Mouse (Mus musculus) MEL (cell line): ENCODE data around the gene Tmem267. TPM values are rescaled to one million over a fixed set of nuclear protein-coding genes. Genes with fewer than 3 reads are reported as not detected.
A peak's percentile ranks its signal among the peaks of the same experiment; 100 is the strongest.

Experiments used
- DNase-seq: peaks from one replicate; pipeline ENCODE4 v3.0.0; 2011; ENCODE audit warnings: low read depth, low spot score
- H3K27ac ChIP-seq: 2 replicates; pipeline ENCODE4 v1.5.1; 2012; ENCODE audit warnings: low read depth, mild to moderate bottlenecking, control low read depth, low read length, moderate library complexity; ENCODE audit not compliant: control insufficient read depth
- H3K27me3 ChIP-seq, 2 experiments: fragments of 150-350 bp in 1 of 2; sonication (generic) in 1 of 2; 2 replicates each; pipeline ENCODE4 v1.6.1; 2012; ENCODE audit warnings: low read length in 2 of 2, mild to moderate bottlenecking in 2 of 2, improper control_type of control experiment in 1 of 2, moderate library complexity in 1 of 2; ENCODE audit not compliant: insufficient read depth in 2 of 2, control insufficient read depth in 1 of 2
- H3K36me3 ChIP-seq, 2 experiments: 2 replicates each; pipeline ENCODE4 v1.6.1; 2012 to 2014; ENCODE audit warnings: low read length in 2 of 2, improper control_type of control experiment in 1 of 2, inconsistent platforms in 1 of 2, mild to moderate bottlenecking in 1 of 2; ENCODE audit not compliant: insufficient read depth in 2 of 2, control insufficient read depth in 1 of 2
- H3K4me1 ChIP-seq, 2 experiments: fragments of 150-350 bp in 1 of 2; sonication (generic) in 1 of 2; 2 replicates each; pipeline ENCODE4 v1.6.1; 2012; ENCODE audit warnings: low read length in 2 of 2, improper control_type of control experiment in 1 of 2, mild to moderate bottlenecking in 1 of 2; ENCODE audit not compliant: insufficient read depth in 2 of 2, control insufficient read depth in 1 of 2
- H3K4me3 ChIP-seq, 2 experiments: fragments of 150-350 bp in 1 of 2; sonication (generic) in 1 of 2; 2 replicates each; pipeline ENCODE4 v1.5.1; 2012; ENCODE audit warnings: low read depth in 2 of 2, low read length in 2 of 2, mild to moderate bottlenecking in 2 of 2, moderate library complexity in 2 of 2, control low read depth in 1 of 2, improper control_type of control experiment in 1 of 2; ENCODE audit not compliant: control insufficient read depth in 1 of 2, insufficient read depth in 1 of 2
- H3K79me2 ChIP-seq: 2 replicates; pipeline ENCODE4 v1.6.1; 2012; ENCODE audit warnings: mild to moderate bottlenecking, low read length, moderate library complexity; ENCODE audit not compliant: control insufficient read depth, poor library complexity, insufficient read depth
- H3K9ac ChIP-seq: 2 replicates; pipeline ENCODE4 v1.6.1; 2012; ENCODE audit warnings: low read depth, mild to moderate bottlenecking, control low read depth, low read length, moderate library complexity; ENCODE audit not compliant: control insufficient read depth, poor library complexity, severe bottlenecking
- H3K9me3 ChIP-seq: fragments of 150-350 bp; sonication (generic); replicated peaks from 2 replicates; pipeline ENCODE4 v1.6.1; 2012; ENCODE audit warnings: mild to moderate bottlenecking, low read length, improper control_type of control experiment, moderate library complexity; ENCODE audit not compliant: insufficient read depth
- ELF1 ChIP-seq: IDR thresholded peaks from 2 replicates; pipeline ENCODE4 v1.6.1; 2014; ENCODE audit warnings: low read depth, mild to moderate bottlenecking, inconsistent platforms, low read length, improper control_type of control experiment, moderate library complexity
- EP300 ChIP-seq, 2 experiments: IDR thresholded peaks; 2 replicates each; pipeline ENCODE4 v1.6.1; 2011; ENCODE audit warnings: improper control_type of control experiment in 2 of 2, low read length in 2 of 2, low read depth in 1 of 2, mild to moderate bottlenecking in 1 of 2
- ETS1 ChIP-seq: IDR thresholded peaks from 2 replicates; pipeline ENCODE4 v1.6.1; 2012; ENCODE audit warnings: low read depth, mild to moderate bottlenecking, inconsistent platforms, low read length, improper control_type of control experiment, moderate library complexity
- GABPA ChIP-seq: IDR thresholded peaks from 2 replicates; pipeline ENCODE4 v1.6.1; 2012; ENCODE audit warnings: low read depth, mild to moderate bottlenecking, inconsistent platforms, low read length, improper control_type of control experiment, moderate library complexity
- HCFC1 ChIP-seq: IDR thresholded peaks from 2 replicates; pipeline ENCODE4 v1.6.1; 2012; ENCODE audit warnings: low read depth, mild to moderate bottlenecking, inconsistent platforms, low read length, improper control_type of control experiment, moderate library complexity
- JUND ChIP-seq: IDR thresholded peaks from 2 replicates; pipeline ENCODE4 v1.6.1; 2011; ENCODE audit warnings: low read depth, mild to moderate bottlenecking, improper control_type of control experiment, low read length
- KAT2A ChIP-seq: conservative IDR thresholded peaks from 2 replicates; pipeline ENCODE4 v1.6.1; 2012; ENCODE audit warnings: low read depth, low read length, improper control_type of control experiment, inconsistent platforms
- MAFK ChIP-seq: IDR thresholded peaks from 2 replicates; pipeline ENCODE4 v1.6.1; 2011; ENCODE audit warnings: low read depth, mild to moderate bottlenecking, low read length, improper control_type of control experiment, borderline replicate concordance
- MAZ ChIP-seq: IDR thresholded peaks from 2 replicates; pipeline ENCODE4 v1.6.1; 2012; ENCODE audit warnings: low read depth, mild to moderate bottlenecking, inconsistent platforms, low read length, improper control_type of control experiment
- MEF2A ChIP-seq: IDR thresholded peaks from 2 replicates; pipeline ENCODE4 v1.6.1; 2014; ENCODE audit warnings: low read depth, mild to moderate bottlenecking, inconsistent platforms, low read length, improper control_type of control experiment; ENCODE audit not compliant: poor library complexity, insufficient replicate concordance, severe bottlenecking; ENCODE audit errors: extremely low read depth
- MXI1 ChIP-seq: IDR thresholded peaks from 2 replicates; pipeline ENCODE4 v1.6.1; 2011; ENCODE audit warnings: mild to moderate bottlenecking, low read depth, low read length, improper control_type of control experiment
- NELFE ChIP-seq: IDR thresholded peaks from 2 replicates; pipeline ENCODE4 v1.6.1; 2011; ENCODE audit warnings: low read depth, low read length, improper control_type of control experiment
- NRF1 ChIP-seq: IDR thresholded peaks from 2 replicates; pipeline ENCODE4 v1.6.1; 2014; ENCODE audit warnings: low read depth, mild to moderate bottlenecking, inconsistent platforms, low read length, improper control_type of control experiment, moderate library complexity; ENCODE audit not compliant: poor library complexity, insufficient read depth, severe bottlenecking
- POLR2A ChIP-seq, 2 experiments: IDR thresholded peaks; 2 replicates each; pipeline ENCODE4 v1.6.1; 2011 to 2012; ENCODE audit warnings: low read length in 2 of 2, mild to moderate bottlenecking in 2 of 2, control low read depth in 1 of 2, improper control_type of control experiment in 1 of 2, low read depth in 1 of 2, moderate library complexity in 1 of 2; ENCODE audit not compliant: control insufficient read depth in 1 of 2, insufficient read depth in 1 of 2, poor library complexity in 1 of 2
- POLR2AphosphoS2 ChIP-seq: IDR thresholded peaks from 2 replicates; pipeline ENCODE4 v1.6.1; 2011; ENCODE audit warnings: low read length, improper control_type of control experiment
- RCOR1 ChIP-seq: IDR thresholded peaks from 2 replicates; pipeline ENCODE4 v1.6.1; 2012; ENCODE audit warnings: low read depth, mild to moderate bottlenecking, inconsistent platforms, low read length, improper control_type of control experiment
- SIN3A ChIP-seq: IDR thresholded peaks from 2 replicates; pipeline ENCODE4 v1.6.1; 2012; ENCODE audit warnings: low read length, improper control_type of control experiment, inconsistent platforms
- TBP ChIP-seq: IDR thresholded peaks from 2 replicates; pipeline ENCODE4 v1.8.0; 2011; ENCODE audit warnings: low read depth, low read length, improper control_type of control experiment
- TCF12 ChIP-seq: IDR thresholded peaks from 2 replicates; pipeline ENCODE4 v1.6.1; 2014; ENCODE audit warnings: low read depth, mild to moderate bottlenecking, inconsistent platforms, low read length, improper control_type of control experiment, moderate library complexity
- UBTF ChIP-seq: IDR thresholded peaks from 2 replicates; pipeline ENCODE4 v1.6.1; 2012; ENCODE audit warnings: low read depth, mild to moderate bottlenecking, inconsistent platforms, low read length, improper control_type of control experiment, moderate library complexity, borderline replicate concordance; ENCODE audit not compliant: insufficient read depth
- ZMIZ1 ChIP-seq: IDR thresholded peaks from 2 replicates; pipeline ENCODE4 v1.6.1; 2012; ENCODE audit warnings: low read depth, mild to moderate bottlenecking, inconsistent platforms, low read length, improper control_type of control experiment, moderate library complexity
- polyA plus RNA-seq, 2 experiments: library from polyadenylated mRNA; stranded (reverse) in 1 of 2; unstranded in 1 of 2; fragments of >175 nt in 1 of 2; fragments of >200 nt in 1 of 2; gene quantifications; 2 replicates each; pipeline versions ENCODE4 v1.2.1 to v1.2.4; 2012; ENCODE audit warnings: low replicate concordance in 2 of 2, low read depth in 1 of 2; ENCODE audit not compliant: insufficient read length in 2 of 2, insufficient read depth in 1 of 2, missing spikeins in 1 of 2
- total RNA-seq: library from RNA; depleted of rRNA; stranded (reverse); fragments of 300-350 nt; gene quantifications from 2 replicates; pipeline ENCODE4 v1.2.3, GENCODE M21; 2012

Tmem267 gene
- total and polyA plus RNA-seq, 3 experiments = 3.9 to 8.3 TPM; not detected in 1

- Histone ChIP-seq H3K9ac (peak overlapping the region; percentile 81), H3K9me3 (no peaks in the 10 kb centered on the region), H3K36me3 (peaks cover 0 to 9% of the 10 kb centered on the region in 2 experiments; a peak in 3 of 4 replicates), H3K27ac (peak overlapping the region; percentile 88), H3K4me1 (peaks cover 0 to 5% of the 10 kb centered on the region in 2 experiments; a peak in 2 of 4 replicates), H3K79me2 (peaks cover 13% of the 10 kb centered on the region), H3K4me3 (peak overlapping the region; percentile 65 to 66), H3K27me3 (no peaks in the 10 kb centered on the region)
- TF ChIP-seq NRF1 (peak; percentile 45; the same call in 1 of the 2 replicates), RCOR1 (no peak)
- no peak for DNase-seq
These were observed 25.8 kb upstream of the Tmem267 start for GRCm38 (mm10) chr13:119461900-119462595.

- peak; percentile 97 for DNase-seq
- Histone ChIP-seq H3K27ac (peak within 1 kb of the TSS; percentile 88), H3K27me3 (no peaks in the 10 kb centered on the region), H3K9ac (peak within 1 kb of the TSS; percentile 81), H3K36me3 (peaks cover 1 to 9% of the 10 kb centered on the region in 2 experiments; a peak in 3 of 4 replicates), H3K4me1 (peaks cover 0 to 5% of the 10 kb centered on the region in 2 experiments; a peak in 2 of 4 replicates), H3K4me3 (peak within 1 kb of the TSS; percentile 65 to 66), H3K9me3 (no peaks in the 10 kb centered on the region), H3K79me2 (peaks cover 13% of the 10 kb centered on the region)
- peak; percentile 37; the same call in 1 of the 2 replicates for TF ChIP-seq ETS1
- TF ChIP-seq MAZ = peak; percentile 80; the same call in 1 of the 2 replicates
- no peak for TF ChIP-seq MEF2A
- no peak for TF ChIP-seq MAFK
- TF ChIP-seq TBP = peak; percentile 70; the same call in 1 of the 2 replicates
- TF ChIP-seq SIN3A = peak; percentile 91
- TF ChIP-seq ZMIZ1 = peak; percentile 61
- no peak for TF ChIP-seq GABPA
- TF ChIP-seq KAT2A = peak; percentile 61; the same call in 1 of the 2 replicates
- TF ChIP-seq EP300 (IDR thresholded peaks at IDR 0.05; ENCODE audit: low read depth in 1 of 2, low read length in 2 of 2) = 0 out of 4 replicates have a peak, but pooled peaks of 1 of the 2 experiments have one; percentile 11
- TF ChIP-seq JUND = 0 out of 2 replicates have a peak, but pooled peaks have one; percentile 11
- TF ChIP-seq MXI1 = peak; percentile 74
- TF ChIP-seq TCF12 = peak; percentile 56; the same call in 1 of the 2 replicates
- peak; percentile 89 for TF ChIP-seq NELFE
- TF ChIP-seq POLR2AphosphoS2 = peak; percentile 88
- no peak for TF ChIP-seq UBTF
- TF ChIP-seq ELF1 = peak; percentile 97
- TF ChIP-seq HCFC1 = peak; percentile 90
- TF ChIP-seq POLR2A (IDR thresholded peaks at IDR 0.05; ENCODE audit: control insufficient read depth in 1 of 2, insufficient read depth in 1 of 2, low read depth in 1 of 2, low read length in 2 of 2, poor library complexity in 1 of 2) = peak; percentile 50 to 94; a peak in 3 of 4 replicates
These were observed 25.0 kb upstream of the Tmem267 start, which contains the start of gene 4833420G17Rik for GRCm38 (mm10) chr13:119462596-119463560. TSS of gene 4833420G17Rik (plus strand) at chr13:119462768.
